Mouse (Mus musculus) hindbrain, embryonic 16.5 days (tissue): ENCODE measurements around the gene Ly6c1. TPM values are rescaled to one million over a fixed set of nuclear protein-coding genes. Genes with fewer than 3 reads are reported as not detected.
"Not testable (repeated sequence)": the region's sequence is repeated elsewhere in the genome, so short reads cannot be mapped to it uniquely, and the experiment has no call there.

Source experiments
- ATAC-seq: fragments of 200-750 bp; cut with Nextera tagmentation; 2 replicates; pipeline ENCODE4 v1.8.0; 2017; ENCODE audit warnings: moderate TSS enrichment, moderate library complexity
- H3K27ac ChIP-seq: fragments of 300-500 bp; sonication (generic); 2 replicates; pipeline ENCODE4 v1.5.1; 2014; ENCODE audit warnings: low read depth, mild to moderate bottlenecking, control low read depth, low read length, moderate library complexity
- H3K27me3 ChIP-seq: fragments of 300-500 bp; sonication (generic); replicated peaks from 2 replicates; pipeline ENCODE4 v1.6.1; 2014; ENCODE audit warnings: low read length; ENCODE audit not compliant: control insufficient read depth, insufficient read depth
- H3K36me3 ChIP-seq: fragments of 300-500 bp; sonication (generic); 2 replicates; pipeline ENCODE4 v1.6.1; 2014; ENCODE audit warnings: mild to moderate bottlenecking, low read length, moderate library complexity, mixed read lengths; ENCODE audit not compliant: control insufficient read depth, insufficient read depth
- H3K4me1 ChIP-seq: fragments of 300-500 bp; sonication (generic); 2 replicates; pipeline ENCODE4 v1.6.1; 2014; ENCODE audit warnings: low read depth, low read length; ENCODE audit not compliant: control insufficient read depth, insufficient read depth
- H3K4me2 ChIP-seq: fragments of 300-500 bp; sonication (generic); 2 replicates; pipeline ENCODE4 v1.6.1; 2014; ENCODE audit warnings: mild to moderate bottlenecking, low read length, control low read depth, moderate library complexity
- H3K4me3 ChIP-seq: fragments of 300-500 bp; sonication (generic); 2 replicates; pipeline ENCODE4 v1.5.1; 2014; ENCODE audit warnings: mild to moderate bottlenecking, low read length, control low read depth, moderate library complexity
- H3K9ac ChIP-seq: fragments of 300-500 bp; sonication (generic); 2 replicates; pipeline ENCODE4 v1.6.1; 2014; ENCODE audit warnings: low read depth, mild to moderate bottlenecking, control low read depth, low read length, moderate library complexity
- H3K9me3 ChIP-seq: fragments of 300-500 bp; sonication (generic); 2 replicates; pipeline ENCODE4 v1.6.1; 2014; ENCODE audit warnings: mild to moderate bottlenecking, low read length, moderate library complexity; ENCODE audit not compliant: control insufficient read depth
- WGBS: fragments of 180-500 bp; shearing (Covaris S2); extraction: QIAGEN DNeasy Blood & Tissue Kit; methylation state at CpG from one replicate; pipeline ENCODE4 v1.1.7; 2014; 5-methylcytosine and 5-hydroxymethylcytosine counted together
- polyA plus RNA-seq: library from polyadenylated mRNA; unstranded; fragments of >200 nt; fragmentation: Nextera tagmentation; extraction: Ambion mirVana; gene quantifications from 2 replicates; pipeline ENCODE4 v1.2.1, GENCODE M21; 2015

The Ly6c1 gene
- 11.8 and 17.4 TPM in 2 replicates for polyA plus RNA-seq

- ATAC-seq, result not testable (repeated sequence)
- 100% methylated on average over 1 of the region's 1 CpGs for WGBS
Observed at GRCm38 (mm10) chr15:75048642-75049261, at the start of gene Ly6c1. Gene Ly6c1 (minus strand): TSS chr15:75048830.

DNA sequence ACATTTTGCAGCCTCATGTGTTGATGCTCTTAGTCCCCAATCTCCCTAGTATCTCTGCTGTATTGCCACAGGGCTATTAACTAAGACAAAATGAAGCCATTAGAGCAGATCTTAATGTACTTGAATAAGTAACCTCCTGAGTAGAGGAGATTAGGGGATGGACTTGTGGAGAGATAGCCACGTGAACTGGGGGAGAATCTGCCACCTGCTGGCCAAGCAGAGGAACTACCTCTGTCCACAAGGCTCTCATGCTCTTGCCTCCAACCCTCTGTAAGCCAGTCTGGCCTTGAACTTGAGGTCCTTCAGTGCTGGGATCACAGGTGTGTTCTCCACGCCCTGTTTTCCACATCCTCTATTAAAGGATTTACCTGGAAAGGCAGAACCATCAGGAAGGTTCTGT is 39.4 kb upstream of the Ly6c1 start:
- not testable (repeated sequence) for ATAC-seq

More at GRCm38 (mm10) chr15:75048642-75049261, at the start of gene Ly6c1:
- H3K9me3 ChIP-seq, H3K4me1 ChIP-seq, H3K36me3 ChIP-seq, H3K27ac ChIP-seq, H3K4me2 ChIP-seq, H3K4me3 ChIP-seq, H3K27me3 ChIP-seq, H3K9ac ChIP-seq: not testable (repeated sequence)

DNA sequence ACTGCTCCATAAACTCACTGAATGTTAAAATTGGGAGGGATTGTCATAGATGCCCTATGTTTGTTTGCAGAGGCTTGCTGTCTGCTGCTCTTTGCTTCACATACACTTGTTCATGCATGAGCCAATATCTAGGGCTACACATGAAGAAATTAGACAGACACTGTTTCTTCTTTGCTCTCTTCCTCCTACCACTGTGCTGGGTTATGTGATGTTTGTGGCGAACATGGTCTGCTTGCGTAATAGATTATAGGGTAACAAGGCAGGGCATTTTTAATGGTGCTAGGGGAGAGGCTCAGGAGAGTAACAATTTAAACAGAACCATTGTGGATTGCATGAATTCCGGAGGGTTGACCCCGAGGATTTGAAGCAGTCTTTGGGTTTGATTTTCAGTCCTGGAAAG is 21.3 kb upstream of the Ly6c1 start:
- Histone ChIP-seq H3K27me3 (no peaks in the 10 kb centered on the region), H3K9me3 (no peaks in the 10 kb centered on the region), H3K4me1 (no peaks in the 10 kb centered on the region), H3K27ac (no peak overlapping the region), H3K4me2 (no peak overlapping the region), H3K36me3 (no peaks in the 10 kb centered on the region), H3K9ac (no peak overlapping the region), H3K4me3 (no peak overlapping the region)
- 93% methylated on average over 4 of the region's 4 CpGs for WGBS
- ATAC-seq, result no peak

More for the DNA sequence above, 39.4 kb upstream of the Ly6c1 start:
- H3K4me3 ChIP-seq, H3K9ac ChIP-seq, H3K27ac ChIP-seq, H3K27me3 ChIP-seq, H3K4me2 ChIP-seq, H3K9me3 ChIP-seq, H3K4me1 ChIP-seq, H3K36me3 ChIP-seq: not testable (repeated sequence)
- WGBS, result 17% methylated on average over 2 of the region's 2 CpGs

DNA sequence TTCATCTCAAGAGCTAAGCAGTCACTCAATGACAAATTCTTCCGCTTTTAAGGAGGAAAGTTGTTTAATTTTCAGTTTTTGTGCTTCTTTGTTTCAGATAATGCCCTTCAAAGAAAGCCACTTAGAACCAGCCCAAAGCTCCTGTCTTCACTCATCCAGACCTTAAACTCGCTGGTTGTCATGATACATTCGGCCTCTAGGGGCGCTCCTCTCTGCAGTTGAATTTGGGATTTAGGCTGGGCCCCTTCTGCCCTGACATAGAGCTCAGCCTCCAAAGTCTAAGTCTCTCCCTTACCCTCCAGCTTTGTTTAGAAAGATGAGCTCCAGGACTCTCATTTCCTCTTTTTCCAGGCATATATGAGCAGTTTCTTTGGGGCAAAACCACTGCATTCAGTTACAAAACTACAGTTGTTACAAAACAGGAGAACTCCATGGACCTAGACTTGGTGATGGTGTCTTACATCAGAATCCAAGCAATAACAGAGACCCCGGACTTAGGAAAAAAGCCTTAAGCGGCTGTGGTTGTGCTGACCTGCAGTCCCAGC is 13.5 kb upstream of the Ly6c1 start:
- H3K9ac ChIP-seq, H3K27me3 ChIP-seq, H3K4me1 ChIP-seq, H3K4me2 ChIP-seq, ATAC-seq, H3K27ac ChIP-seq, H3K4me3 ChIP-seq, H3K9me3 ChIP-seq, H3K36me3 ChIP-seq: not testable (repeated sequence)
- 40% methylated on average over 6 of the region's 6 CpGs for WGBS

DNA sequence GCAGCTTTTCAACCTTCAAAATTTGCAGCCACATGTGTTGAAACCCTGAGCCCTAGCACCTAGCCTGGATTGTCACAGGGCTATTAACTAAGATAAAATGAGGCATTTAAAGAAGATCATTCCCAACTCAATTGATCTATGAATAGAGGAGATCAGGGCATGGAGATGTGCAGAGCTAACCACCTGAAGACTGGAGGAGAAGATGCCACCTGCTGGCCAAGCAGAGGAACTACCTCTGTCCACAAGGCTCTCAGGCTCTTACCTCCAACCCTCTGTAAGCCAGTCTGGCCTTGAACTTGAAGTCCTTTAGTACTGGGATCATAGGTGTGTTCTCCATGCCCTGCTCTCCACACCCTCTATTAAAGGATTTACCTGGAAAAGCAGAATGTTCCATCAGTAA is 11.9 kb upstream of the Ly6c1 start:
- no peaks in the 10 kb centered on the region for H3K4me1 ChIP-seq
- H3K27ac ChIP-seq, result no peak overlapping the region
- no peak overlapping the region for H3K4me2 ChIP-seq
- ATAC-seq, result no peak
- no peak overlapping the region for H3K4me3 ChIP-seq
- no peaks in the 10 kb centered on the region for H3K27me3 ChIP-seq
- no peak overlapping the region for H3K9ac ChIP-seq
- no peaks in the 10 kb centered on the region for H3K9me3 ChIP-seq
- no peaks in the 10 kb centered on the region for H3K36me3 ChIP-seq

DNA sequence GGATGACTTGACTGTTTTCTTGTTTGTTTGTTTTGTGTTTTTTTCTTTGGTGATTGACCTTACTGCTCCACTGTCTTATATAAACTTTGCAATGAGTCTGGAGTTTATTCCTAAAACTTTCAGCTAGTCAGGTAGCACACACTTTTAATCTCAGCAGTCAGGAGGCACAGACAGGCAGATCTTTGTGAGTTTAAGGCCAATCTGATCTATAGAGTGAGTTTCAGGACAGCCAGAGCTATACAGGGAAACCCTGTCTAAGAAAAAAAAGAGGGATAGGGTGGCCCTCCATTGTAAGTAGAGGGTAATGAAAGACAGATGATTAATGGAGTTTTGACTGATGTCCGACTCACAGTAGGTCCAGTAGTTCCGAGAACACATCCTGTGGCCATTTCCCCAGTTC is 7.4 kb upstream of the Ly6c1 start:
- no peaks in the 10 kb centered on the region for H3K9me3 ChIP-seq
- no peak overlapping the region for H3K4me3 ChIP-seq
- no peak for ATAC-seq
- H3K4me1 ChIP-seq, result no peaks in the 10 kb centered on the region
- H3K27me3 ChIP-seq, result no peaks in the 10 kb centered on the region
- 85% methylated on average over 2 of the region's 2 CpGs for WGBS
- no peak overlapping the region for H3K9ac ChIP-seq
- no peak overlapping the region for H3K27ac ChIP-seq
- H3K36me3 ChIP-seq, result no peaks in the 10 kb centered on the region
- H3K4me2 ChIP-seq, result no peak overlapping the region

DNA sequence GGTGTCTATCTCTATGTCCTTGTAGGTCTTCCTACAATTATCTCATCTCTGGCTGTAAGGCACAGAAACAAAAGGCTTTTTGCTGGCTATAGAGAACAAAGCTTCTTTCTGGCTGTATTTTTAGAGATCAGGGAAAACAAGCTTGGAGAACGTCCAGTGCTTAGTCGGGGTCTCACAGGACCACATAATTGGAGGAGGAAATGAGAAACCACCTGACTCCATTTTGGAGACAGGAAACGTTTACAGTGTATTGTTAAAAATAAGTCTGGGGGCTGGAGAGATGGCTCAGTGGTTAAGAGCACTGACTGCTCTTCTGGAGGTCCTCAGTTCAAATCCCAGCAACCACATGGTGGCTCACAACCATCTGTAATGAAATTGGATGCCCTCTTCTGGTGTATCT is 6.8 kb upstream of the Ly6c1 start:
- WGBS, result 32% methylated on average over 3 of the region's 3 CpGs
- H3K27ac ChIP-seq, H3K9ac ChIP-seq, H3K4me3 ChIP-seq, H3K4me1 ChIP-seq, H3K27me3 ChIP-seq, ATAC-seq, H3K9me3 ChIP-seq, H3K36me3 ChIP-seq, H3K4me2 ChIP-seq: not testable (repeated sequence)

GRCm38 (mm10) chr15:75052414-75052813 is 3.8 kb upstream of the Ly6c1 start:
- not testable (repeated sequence) for ATAC-seq, H3K4me3 ChIP-seq, H3K27ac ChIP-seq, H3K36me3 ChIP-seq, H3K4me1 ChIP-seq, H3K9ac ChIP-seq, H3K27me3 ChIP-seq, H3K9me3 ChIP-seq, H3K4me2 ChIP-seq
- 89% methylated on average over 2 of the region's 2 CpGs for WGBS

DNA sequence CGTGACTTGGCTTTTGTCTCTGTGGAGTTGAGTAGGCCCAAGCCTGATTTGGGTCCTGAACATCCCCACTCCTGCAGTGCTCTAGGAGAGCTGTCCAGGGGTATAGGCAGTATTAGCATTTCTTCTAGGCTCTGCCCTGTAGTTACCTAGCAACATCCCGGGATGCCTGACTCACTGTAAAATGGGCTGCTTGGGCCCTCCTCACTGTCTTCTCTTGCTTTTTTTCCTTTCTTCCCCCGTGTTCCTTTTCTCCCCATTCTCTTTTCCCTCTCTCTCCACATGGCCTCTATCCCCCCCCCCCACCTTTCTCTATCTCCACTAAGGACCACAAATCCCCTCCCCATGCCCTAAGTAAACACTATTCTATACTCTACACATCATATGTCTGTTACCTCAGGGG is 2.5 kb upstream of the Ly6c1 start:
- ATAC-seq, H3K4me1 ChIP-seq, H3K9me3 ChIP-seq, H3K27ac ChIP-seq, H3K4me3 ChIP-seq, H3K9ac ChIP-seq, H3K27me3 ChIP-seq, H3K36me3 ChIP-seq, H3K4me2 ChIP-seq: not testable (repeated sequence)
- 60% methylated on average over 2 of the region's 3 CpGs for WGBS
